Mouse (Mus musculus) midbrain, embryonic 15.5 days (tissue): ENCODE measurements around the gene Syt13. TPM values are rescaled to one million over a fixed set of nuclear protein-coding genes. Genes with fewer than 3 reads are reported as not detected.

Experiments
- ATAC-seq: fragments of 200-750 bp; cut with Nextera tagmentation; replicated peaks from 2 replicates; pipeline ENCODE4 v1.8.0; 2017; ENCODE audit warnings: moderate TSS enrichment
- H3K27ac ChIP-seq: fragments of 300-500 bp; sonication (generic); 2 replicates; pipeline ENCODE4 v1.5.1; 2015; ENCODE audit warnings: mild to moderate bottlenecking, inconsistent platforms
- H3K27me3 ChIP-seq: fragments of 300-500 bp; sonication (generic); replicated peaks from 2 replicates; pipeline ENCODE4 v1.6.1; 2015; ENCODE audit warnings: inconsistent platforms
- H3K36me3 ChIP-seq: fragments of 300-500 bp; sonication (generic); replicated peaks from 2 replicates; pipeline ENCODE4 v1.6.1; 2015; ENCODE audit warnings: inconsistent platforms
- H3K4me1 ChIP-seq: fragments of 300-500 bp; sonication (generic); 2 replicates; pipeline ENCODE4 v1.6.1; 2015; ENCODE audit warnings: inconsistent platforms
- H3K4me2 ChIP-seq: fragments of 300-500 bp; sonication (generic); 2 replicates; pipeline ENCODE4 v1.6.1; 2015; ENCODE audit warnings: inconsistent platforms, mild to moderate bottlenecking, moderate library complexity
- H3K4me3 ChIP-seq: fragments of 300-500 bp; sonication (generic); 2 replicates; pipeline ENCODE4 v1.5.1; 2015; ENCODE audit warnings: mild to moderate bottlenecking, inconsistent platforms
- H3K9ac ChIP-seq: fragments of 300-500 bp; sonication (generic); 2 replicates; pipeline ENCODE4 v1.6.1; 2015; ENCODE audit warnings: mild to moderate bottlenecking, inconsistent platforms
- H3K9me3 ChIP-seq: fragments of 300-500 bp; sonication (generic); 2 replicates; pipeline ENCODE4 v1.6.1; 2016; ENCODE audit warnings: inconsistent platforms
- WGBS: fragments of 180-500 bp; shearing (Covaris S2); methylation state at CpG from one replicate; pipeline ENCODE4 v1.1.7; 2015; ENCODE audit warnings: mixed read lengths; 5-methylcytosine and 5-hydroxymethylcytosine counted together
- polyA plus RNA-seq: library from polyadenylated mRNA; unstranded; fragments of >200 nt; fragmentation: Nextera tagmentation; extraction: Ambion mirVana; gene quantifications from 2 replicates; pipeline ENCODE4 v1.2.1, GENCODE M21; 2015

Syt13 gene
- polyA plus RNA-seq, 1 experiment from 2014 or later: 88.7 TPM

DNA sequence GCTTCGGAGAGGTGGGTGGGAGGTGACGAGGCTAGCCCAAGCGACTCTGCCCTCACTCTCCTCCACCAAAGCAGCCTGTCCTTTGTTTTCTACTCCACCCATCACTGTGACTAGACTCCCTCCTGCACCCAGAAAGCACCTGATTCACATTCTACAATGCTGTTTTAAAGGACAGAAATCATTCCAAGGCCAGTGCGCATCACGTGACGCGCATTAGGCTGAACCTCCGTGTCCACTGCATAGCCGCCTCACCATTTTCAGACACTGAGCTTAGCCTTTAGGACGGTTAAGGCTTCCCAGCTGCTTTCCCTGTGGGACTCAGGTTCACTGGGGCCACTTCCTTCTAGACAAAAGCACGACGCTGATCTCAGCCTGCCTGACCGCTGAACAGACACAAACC is 11.2 kb upstream of the Syt13 start:
- H3K9ac ChIP-seq: no peak overlapping the region
- 0 out of 2 replicates have a peak, but pooled peaks have one; percentile 10 for ATAC-seq
- H3K4me1 ChIP-seq: peaks cover 5% of the 10 kb centered on the region; the same call in 1 of the 2 replicates
- no peak overlapping the region for H3K27ac ChIP-seq
- H3K4me3 ChIP-seq: no peak overlapping the region
- 78% methylated on average over 13 of the region's 13 CpGs for WGBS
- H3K4me2 ChIP-seq: no peak overlapping the region
- H3K9me3 ChIP-seq: no peaks in the 10 kb centered on the region
- H3K36me3 ChIP-seq: no peaks in the 10 kb centered on the region
- no peaks in the 10 kb centered on the region for H3K27me3 ChIP-seq

DNA sequence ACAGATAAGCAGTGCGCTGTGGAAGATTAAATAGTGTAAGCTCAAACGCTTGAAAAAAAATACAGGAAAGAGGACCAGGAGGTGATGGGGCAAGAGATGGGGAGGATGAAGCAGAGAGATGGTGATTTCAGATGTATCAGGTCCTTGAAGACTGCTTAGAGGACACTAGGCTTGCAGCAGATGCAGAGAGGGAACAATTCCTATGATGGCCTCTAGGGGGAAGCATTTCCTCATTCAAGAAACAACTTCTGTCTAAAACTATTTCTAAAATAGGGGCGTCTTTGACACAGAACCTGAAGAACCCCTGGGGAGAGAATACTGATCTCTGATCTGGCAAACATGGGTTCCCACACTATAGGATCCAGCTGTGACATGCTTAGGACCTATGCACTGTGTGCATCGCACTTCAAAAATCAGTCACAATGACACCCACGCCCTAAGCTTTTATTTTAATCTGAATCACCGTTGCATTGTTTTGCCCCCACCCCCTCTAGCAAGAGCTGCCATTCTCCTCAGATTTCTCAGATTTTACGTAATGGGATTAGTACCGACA is 10.5 kb upstream of the Syt13 start:
- Histone ChIP-seq H3K4me3 (no peak overlapping the region), H3K9ac (no peak overlapping the region), H3K4me2 (no peak overlapping the region), H3K27me3 (no peaks in the 10 kb centered on the region), H3K9me3 (no peaks in the 10 kb centered on the region), H3K27ac (no peak overlapping the region), H3K4me1 (peaks cover 5% of the 10 kb centered on the region; the same call in 1 of the 2 replicates), H3K36me3 (no peaks in the 10 kb centered on the region)
- peak; percentile 75 for ATAC-seq
- WGBS: 25% methylated on average over 8 of the region's 8 CpGs

DNA sequence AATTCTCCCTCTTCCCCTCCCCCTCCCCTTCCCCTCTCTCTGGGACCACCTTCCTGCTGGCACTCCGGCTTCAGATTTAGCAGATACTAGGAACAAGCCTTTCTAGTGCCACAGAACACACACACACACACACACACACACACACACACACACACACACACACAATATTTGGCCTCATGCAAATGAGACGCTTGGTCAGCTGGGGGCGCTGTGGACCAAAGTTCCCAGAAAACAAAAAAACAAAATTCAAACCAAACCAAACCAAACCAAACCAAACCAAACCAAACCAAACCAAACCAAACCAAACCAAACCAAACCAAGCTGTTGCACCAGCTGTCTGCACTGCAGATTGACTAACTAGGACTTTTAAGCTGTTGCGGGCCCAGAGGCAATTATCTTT is 4.5 kb upstream of the Syt13 start:
- no peak overlapping the region for H3K4me2 ChIP-seq
- no peaks in the 10 kb centered on the region for H3K27me3 ChIP-seq
- no peaks in the 10 kb centered on the region for H3K9me3 ChIP-seq
- H3K36me3 ChIP-seq: no peaks in the 10 kb centered on the region
- peaks cover 36% of the 10 kb centered on the region for H3K4me1 ChIP-seq
- no peak for ATAC-seq
- no peak overlapping the region for H3K27ac ChIP-seq
- no peak overlapping the region for H3K9ac ChIP-seq
- no peak overlapping the region for H3K4me3 ChIP-seq
- 73% methylated on average over 4 of the region's 4 CpGs for WGBS

- no peaks in the 10 kb centered on the region for H3K27me3 ChIP-seq
- H3K27ac ChIP-seq: peak overlapping the region; percentile 69
- no peak overlapping the region for H3K4me3 ChIP-seq
- H3K9me3 ChIP-seq: no peaks in the 10 kb centered on the region
- H3K9ac ChIP-seq: no peak overlapping the region
- H3K4me1 ChIP-seq: peaks cover 53% of the 10 kb centered on the region
- H3K4me2 ChIP-seq: no peak overlapping the region
- ATAC-seq: peak; percentile 53
- H3K36me3 ChIP-seq: no peaks in the 10 kb centered on the region
Observed at GRCm38 (mm10) chr2:92912312-92912711, 2.6 kb upstream of the Syt13 start.

- WGBS: 13% methylated on average over 9 of the region's 9 CpGs
- no peaks in the 10 kb centered on the region for H3K27me3 ChIP-seq
- no peak overlapping the region for H3K4me3 ChIP-seq
- H3K27ac ChIP-seq: peak overlapping the region; percentile 69
- H3K4me2 ChIP-seq: peak overlapping the region; percentile 62; the same call in 1 of the 2 replicates
- ATAC-seq: no peak
- peaks cover 63% of the 10 kb centered on the region for H3K4me1 ChIP-seq
- H3K9ac ChIP-seq: no peak overlapping the region
- no peaks in the 10 kb centered on the region for H3K36me3 ChIP-seq
- H3K9me3 ChIP-seq: no peaks in the 10 kb centered on the region
Observed at GRCm38 (mm10) chr2:92913295-92913694, 1.6 kb upstream of the Syt13 start.

DNA sequence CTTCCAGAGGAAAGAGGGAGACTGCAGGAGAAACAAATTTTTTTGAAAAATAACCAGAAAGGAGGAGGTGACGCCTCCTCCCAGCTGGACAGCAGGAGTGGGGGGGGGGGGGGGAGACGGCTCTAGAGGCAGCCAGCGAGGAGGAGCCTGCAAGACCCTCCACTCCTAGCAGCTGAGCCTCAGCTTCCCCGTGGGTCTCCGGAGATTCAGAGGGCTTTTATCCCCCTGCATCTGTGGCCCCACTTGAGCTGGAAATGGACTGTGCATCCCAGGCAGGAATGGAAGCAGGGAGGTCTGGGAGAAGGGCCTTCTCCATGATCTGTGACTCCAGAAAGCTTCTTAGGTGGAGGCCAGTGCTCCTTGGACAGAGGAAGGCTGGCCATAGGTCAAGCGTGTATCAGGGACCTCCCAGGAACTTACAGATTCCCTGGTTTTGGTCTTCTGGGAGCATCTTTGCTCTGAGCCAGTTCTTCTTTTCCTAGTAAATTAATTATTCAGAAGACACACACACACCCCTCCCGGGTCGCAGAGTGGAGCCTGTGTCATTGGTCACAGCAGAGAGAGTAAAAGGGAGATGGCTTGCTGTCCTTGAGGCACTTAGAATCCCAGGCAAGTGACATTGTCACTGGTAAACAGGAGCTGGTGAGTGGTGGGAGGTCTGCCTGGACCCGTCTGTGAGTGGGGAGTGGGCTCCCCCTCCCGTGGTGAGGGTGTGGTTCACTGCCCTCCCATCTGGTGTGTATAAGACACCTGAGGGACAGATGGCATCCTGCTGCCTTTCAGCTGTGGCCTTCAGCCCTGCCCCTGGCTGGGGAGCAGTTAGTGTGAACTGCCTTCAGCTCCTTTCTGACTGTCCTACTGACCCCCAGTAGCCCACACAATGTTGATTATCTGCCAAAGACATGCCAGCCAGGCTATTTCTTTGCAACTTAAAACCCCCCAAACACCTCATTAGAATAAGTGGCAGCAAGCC is 1.0 kb downstream of the Syt13 start:
- Histone ChIP-seq H3K27me3 (no peaks in the 10 kb centered on the region), H3K9me3 (no peaks in the 10 kb centered on the region), H3K4me2 (peak overlapping the region; percentile 62), H3K9ac (peak overlapping the region; percentile 54), H3K4me1 (peaks cover 82% of the 10 kb centered on the region), H3K4me3 (peak overlapping the region; percentile 49), H3K36me3 (no peaks in the 10 kb centered on the region), H3K27ac (peak overlapping the region; percentile 69)
- ATAC-seq: 0 out of 2 replicates have a peak, but pooled peaks have one; percentile 2
- 5% methylated on average over 9 of the region's 10 CpGs for WGBS

DNA sequence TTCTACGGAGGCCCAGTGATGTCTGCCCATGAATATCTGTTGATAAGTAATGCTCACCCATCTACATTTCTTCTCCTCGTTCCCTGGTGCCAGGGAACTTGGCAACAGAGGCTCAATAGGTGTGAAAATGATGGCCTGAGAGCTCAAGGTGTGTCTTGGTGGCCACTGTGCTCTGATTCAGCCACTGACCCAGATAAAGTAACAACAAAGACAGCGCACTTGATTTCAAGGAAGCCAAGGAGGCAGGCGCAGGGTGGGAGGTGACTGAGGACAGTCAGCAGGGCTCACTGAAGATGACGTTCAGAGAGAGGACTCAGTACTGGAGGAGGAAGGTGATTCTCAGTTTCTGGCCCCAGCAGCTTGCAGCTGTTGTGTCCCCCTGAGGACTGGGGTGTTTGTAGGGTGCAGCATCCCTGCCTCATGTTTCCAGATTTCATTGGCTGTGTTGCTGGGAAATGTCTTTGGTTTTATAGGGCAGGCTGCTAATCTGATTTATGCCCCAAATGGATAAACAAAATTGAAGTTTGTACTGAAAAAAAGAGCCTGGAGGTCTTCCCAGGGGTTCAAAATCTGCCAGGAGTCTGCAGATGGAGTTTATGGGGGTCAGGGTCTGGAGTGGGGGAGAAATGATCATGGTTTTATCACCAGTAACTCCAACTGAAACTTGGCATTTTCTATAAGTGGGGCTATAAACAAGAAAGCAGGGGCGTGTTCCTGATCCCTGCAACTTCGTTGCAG is 2.7 kb downstream of the Syt13 start:
- H3K9me3 ChIP-seq: no peaks in the 10 kb centered on the region
- peaks cover 76% of the 10 kb centered on the region for H3K4me1 ChIP-seq
- peak overlapping the region; percentile 10 for H3K27ac ChIP-seq
- H3K4me3 ChIP-seq: peak overlapping the region; percentile 17
- H3K9ac ChIP-seq: no peak overlapping the region
- H3K4me2 ChIP-seq: peak overlapping the region; percentile 62
- ATAC-seq: no peak
- H3K36me3 ChIP-seq: no peaks in the 10 kb centered on the region
- WGBS: 40% methylated on average over 7 of the region's 7 CpGs
- H3K27me3 ChIP-seq: no peaks in the 10 kb centered on the region

GRCm38 (mm10) chr2:92920709-92921108 is 5.8 kb downstream of the Syt13 start:
- peaks cover 51% of the 10 kb centered on the region for H3K4me1 ChIP-seq
- peak; percentile 81 for ATAC-seq
- H3K27me3 ChIP-seq: no peaks in the 10 kb centered on the region
- H3K27ac ChIP-seq: peak overlapping the region; percentile 51
- no peak overlapping the region for H3K4me2 ChIP-seq
- no peaks in the 10 kb centered on the region for H3K9me3 ChIP-seq
- 22% methylated on average over 4 of the region's 4 CpGs for WGBS
- no peak overlapping the region for H3K4me3 ChIP-seq
- no peak overlapping the region for H3K9ac ChIP-seq
- no peaks in the 10 kb centered on the region for H3K36me3 ChIP-seq

- Histone ChIP-seq H3K4me1 (peaks cover 28% of the 10 kb centered on the region), H3K9ac (no peak overlapping the region), H3K9me3 (no peaks in the 10 kb centered on the region), H3K4me3 (no peak overlapping the region), H3K27ac (no peak overlapping the region), H3K4me2 (no peak overlapping the region), H3K27me3 (no peaks in the 10 kb centered on the region), H3K36me3 (no peaks in the 10 kb centered on the region)
- 55% methylated on average over 6 of the region's 6 CpGs for whole genome bisulfite sequencing
- ATAC-seq: no peak
Observed at GRCm38 (mm10) chr2:92924677-92925259, 9.9 kb downstream of the Syt13 start.

GRCm38 (mm10) chr2:92929696-92930095 is 14.8 kb downstream of the Syt13 start:
- Histone ChIP-seq H3K4me1 (peaks cover 19% of the 10 kb centered on the region), H3K27ac (no peak overlapping the region), H3K36me3 (no peaks in the 10 kb centered on the region), H3K4me2 (no peak overlapping the region), H3K27me3 (no peaks in the 10 kb centered on the region), H3K9me3 (no peaks in the 10 kb centered on the region), H3K9ac (no peak overlapping the region), H3K4me3 (no peak overlapping the region)
- no peak for ATAC-seq
- 74% methylated on average over 5 of the region's 5 CpGs for WGBS

- Histone ChIP-seq H3K9ac (no peak overlapping the region), H3K4me2 (no peak overlapping the region), H3K27me3 (no peaks in the 10 kb centered on the region), H3K36me3 (no peaks in the 10 kb centered on the region), H3K4me3 (no peak overlapping the region), H3K4me1 (peaks cover 19% of the 10 kb centered on the region), H3K9me3 (no peaks in the 10 kb centered on the region), H3K27ac (no peak overlapping the region)
- ATAC-seq: no peak
- WGBS: 81% methylated on average over 7 of the region's 7 CpGs
Observed at GRCm38 (mm10) chr2:92931061-92931460, 16.2 kb downstream of the Syt13 start.

DNA sequence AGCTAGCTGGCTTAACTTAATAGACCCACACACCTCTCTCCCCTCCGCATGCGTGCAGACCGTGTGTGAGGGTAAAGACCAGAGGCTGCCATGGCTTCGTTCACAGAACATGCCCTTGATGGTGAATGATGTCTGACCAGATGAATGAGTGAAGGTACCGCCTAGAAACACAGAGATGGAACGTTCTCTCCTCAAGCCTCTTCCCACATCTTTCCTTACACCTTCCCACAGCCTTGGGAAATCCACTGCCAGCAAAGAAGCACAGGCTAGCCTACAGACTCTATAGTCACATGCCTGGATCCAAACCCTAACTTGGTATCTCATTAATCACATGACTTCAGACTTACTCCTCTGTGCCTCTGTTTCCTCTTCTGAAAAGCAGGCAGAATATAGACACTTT is 18.5 kb downstream of the Syt13 start:
- WGBS: 87% methylated on average over 6 of the region's 6 CpGs

More for the DNA sequence above, 18.5 kb downstream of the Syt13 start:
- H3K4me1 ChIP-seq: peaks cover 12% of the 10 kb centered on the region
- no peaks in the 10 kb centered on the region for H3K36me3 ChIP-seq
- no peak overlapping the region for H3K27ac ChIP-seq
- H3K27me3 ChIP-seq: no peaks in the 10 kb centered on the region
- no peak overlapping the region for H3K4me3 ChIP-seq
- ATAC-seq: no peak
- H3K4me2 ChIP-seq: no peak overlapping the region
- no peak overlapping the region for H3K9ac ChIP-seq
- H3K9me3 ChIP-seq: no peaks in the 10 kb centered on the region
